Mouse (Mus musculus) forebrain, embryonic 13.5 days (tissue): Measurements from ENCODE around the gene Pan2. TPM values are rescaled to one million over a fixed set of nuclear protein-coding genes. Genes with fewer than 3 reads are reported as not detected.

ENCODE experiments used
- ATAC-seq: fragments of 200-750 bp; cut with Nextera tagmentation; 2 replicates; pipeline ENCODE4 v1.8.0; 2017
- H3K27ac ChIP-seq: fragments of 300-500 bp; sonication (generic); 2 replicates; pipeline ENCODE4 v1.5.1; 2015; ENCODE audit warnings: inconsistent platforms, mild to moderate bottlenecking, moderate library complexity
- H3K27me3 ChIP-seq: fragments of 300-500 bp; sonication (generic); 2 replicates; pipeline ENCODE4 v1.6.1; 2015; ENCODE audit warnings: mild to moderate bottlenecking, inconsistent platforms
- H3K36me3 ChIP-seq: fragments of 300-500 bp; sonication (generic); 2 replicates; pipeline ENCODE4 v1.6.1; 2015; ENCODE audit warnings: mild to moderate bottlenecking, inconsistent platforms; ENCODE audit not compliant: poor library complexity, severe bottlenecking
- H3K4me1 ChIP-seq: fragments of 300-500 bp; sonication (generic); 2 replicates; pipeline ENCODE4 v1.6.1; 2015; ENCODE audit warnings: inconsistent platforms
- H3K4me2 ChIP-seq: fragments of 300-500 bp; sonication (generic); 2 replicates; pipeline ENCODE4 v1.6.1; 2015; ENCODE audit warnings: inconsistent platforms, mild to moderate bottlenecking, moderate library complexity
- H3K4me3 ChIP-seq: fragments of 300-500 bp; sonication (generic); 2 replicates; pipeline ENCODE4 v1.5.1; 2015; ENCODE audit warnings: mild to moderate bottlenecking, inconsistent platforms
- H3K9ac ChIP-seq: fragments of 300-500 bp; sonication (generic); 2 replicates; pipeline ENCODE4 v1.6.1; 2015; ENCODE audit warnings: mild to moderate bottlenecking, inconsistent platforms
- H3K9me3 ChIP-seq: fragments of 300-500 bp; sonication (generic); replicated peaks from 2 replicates; pipeline ENCODE4 v1.6.1; 2016; ENCODE audit warnings: inconsistent platforms
- WGBS: fragments of 180-500 bp; shearing (Covaris S2); methylation state at CpG from one replicate; pipeline ENCODE4 v1.1.7; 2015; 5-methylcytosine and 5-hydroxymethylcytosine counted together
- polyA plus RNA-seq: library from polyadenylated mRNA; unstranded; fragments of >200 nt; fragmentation: Nextera tagmentation; extraction: Ambion mirVana; gene quantifications from 2 replicates; pipeline ENCODE4 v1.2.1, GENCODE M21; 2015

Pan2 gene
- polyA plus RNA-seq, 1 experiment from 2014 or later = 32.0 TPM

GRCm38 (mm10) chr10:128296370-128297090 is 6.6 kb upstream of the Pan2 start:
- H3K4me1 ChIP-seq = peaks cover 6% of the 10 kb centered on the region
- no peaks in the 10 kb centered on the region for H3K9me3 ChIP-seq
- WGBS = 63% methylated on average over 13 of the region's 13 CpGs
- peak overlapping the region; percentile 8; the same call in 1 of the 2 replicates for H3K27ac ChIP-seq
- H3K36me3 ChIP-seq = peaks cover 16% of the 10 kb centered on the region
- H3K9ac ChIP-seq = no peak overlapping the region
- no peak overlapping the region for H3K4me2 ChIP-seq
- no peaks in the 10 kb centered on the region for H3K27me3 ChIP-seq
- ATAC-seq = no peak
- no peak overlapping the region for H3K4me3 ChIP-seq

GRCm38 (mm10) chr10:128297221-128297620 is 5.9 kb upstream of the Pan2 start:
- no peak overlapping the region for H3K4me2 ChIP-seq
- 69% methylated on average over 4 of the region's 4 CpGs for WGBS
- no peak for ATAC-seq
- no peaks in the 10 kb centered on the region for H3K27me3 ChIP-seq
- H3K9ac ChIP-seq = no peak overlapping the region
- H3K4me3 ChIP-seq = no peak overlapping the region
- no peak overlapping the region for H3K27ac ChIP-seq
- H3K36me3 ChIP-seq = peaks cover 9% of the 10 kb centered on the region
- no peaks in the 10 kb centered on the region for H3K9me3 ChIP-seq
- H3K4me1 ChIP-seq = peaks cover 8% of the 10 kb centered on the region

- Histone ChIP-seq H3K4me1 (peaks cover 12% of the 10 kb centered on the region), H3K9me3 (no peaks in the 10 kb centered on the region), H3K36me3 (peaks cover 5% of the 10 kb centered on the region), H3K4me3 (no peak overlapping the region), H3K27me3 (no peaks in the 10 kb centered on the region), H3K4me2 (no peak overlapping the region), H3K9ac (no peak overlapping the region), H3K27ac (0 out of 2 replicates have a peak overlapping the region, but pooled peaks have one; percentile 14)
- 79% methylated on average over 11 of the region's 11 CpGs for WGBS
- no peak for ATAC-seq
Measured at GRCm38 (mm10) chr10:128297622-128298021, 5.5 kb upstream of the Pan2 start.

- no peaks in the 10 kb centered on the region for H3K27me3 ChIP-seq
- H3K4me1 ChIP-seq = peaks cover 13% of the 10 kb centered on the region
- no peak overlapping the region for H3K4me3 ChIP-seq
- no peak overlapping the region for H3K4me2 ChIP-seq
- 81% methylated on average over 6 of the region's 6 CpGs for WGBS
- no peak overlapping the region for H3K9ac ChIP-seq
- H3K36me3 ChIP-seq = no peaks in the 10 kb centered on the region; the same call in 1 of the 2 replicates
- ATAC-seq = no peak
- H3K9me3 ChIP-seq = no peaks in the 10 kb centered on the region
- no peak overlapping the region for H3K27ac ChIP-seq
Measured at GRCm38 (mm10) chr10:128298243-128298642, 4.9 kb upstream of the Pan2 start.

- H3K27me3 ChIP-seq = no peaks in the 10 kb centered on the region
- H3K9ac ChIP-seq = no peak within 1 kb of the TSS
- 87% methylated on average over 11 of the region's 11 CpGs for WGBS
- H3K27ac ChIP-seq = 0 out of 2 replicates have a peak within 1 kb of the TSS, but pooled peaks have one; percentile 14
- no peaks in the 10 kb centered on the region for H3K9me3 ChIP-seq
- ATAC-seq = no peak
- no peaks in the 10 kb centered on the region for H3K36me3 ChIP-seq
- H3K4me1 ChIP-seq = peaks cover 14% of the 10 kb centered on the region
- H3K4me2 ChIP-seq = no peak within 1 kb of the TSS
- H3K4me3 ChIP-seq = no peak within 1 kb of the TSS
Measured at GRCm38 (mm10) chr10:128298702-128299171, 4.4 kb upstream of the Pan2 start, which contains the start of gene Il23a. TSS of gene Il23a (minus strand) at chr10:128298752.

- Histone ChIP-seq H3K27ac (peak overlapping the region; percentile 95), H3K4me2 (peak overlapping the region; percentile 82), H3K4me3 (peak overlapping the region; percentile 58), H3K9ac (peak overlapping the region; percentile 88), H3K27me3 (no peaks in the 10 kb centered on the region), H3K9me3 (no peaks in the 10 kb centered on the region), H3K36me3 (peaks cover 4% of the 10 kb centered on the region; the same call in 1 of the 2 replicates), H3K4me1 (peaks cover 17% of the 10 kb centered on the region)
- WGBS = 36% methylated on average over 3 of the region's 3 CpGs
- no peak for ATAC-seq
Measured at GRCm38 (mm10) chr10:128302357-128302756, 778 bp upstream of the Pan2 start.

GRCm38 (mm10) chr10:128302785-128303125 is 380 bp upstream of the Pan2 start:
- Histone ChIP-seq H3K27me3 (no peaks in the 10 kb centered on the region), H3K4me1 (peaks cover 17% of the 10 kb centered on the region), H3K36me3 (peaks cover 4% of the 10 kb centered on the region; the same call in 1 of the 2 replicates), H3K4me2 (peak overlapping the region; percentile 82), H3K4me3 (peak overlapping the region; percentile 58), H3K9me3 (no peaks in the 10 kb centered on the region), H3K9ac (peak overlapping the region; percentile 88), H3K27ac (peak overlapping the region; percentile 95)
- peak; percentile 50 for ATAC-seq
- WGBS = under 1% methylated on average over 9 of the region's 9 CpGs

- H3K27ac ChIP-seq = no peak overlapping the region
- ATAC-seq = no peak
- no peak overlapping the region for H3K4me3 ChIP-seq
- H3K4me1 ChIP-seq = peaks cover 9% of the 10 kb centered on the region
- no peak overlapping the region for H3K9ac ChIP-seq
- H3K36me3 ChIP-seq = peaks cover 69% of the 10 kb centered on the region
- WGBS = 93% methylated on average over 7 of the region's 7 CpGs
- H3K4me2 ChIP-seq = no peak overlapping the region
- H3K9me3 ChIP-seq = no peaks in the 10 kb centered on the region
- no peaks in the 10 kb centered on the region for H3K27me3 ChIP-seq
Measured at GRCm38 (mm10) chr10:128309654-128310053, 6.5 kb downstream of the Pan2 start.

GRCm38 (mm10) chr10:128310177-128310576 is 7.0 kb downstream of the Pan2 start:
- no peaks in the 10 kb centered on the region for H3K27me3 ChIP-seq
- 57% methylated on average over 11 of the region's 11 CpGs for WGBS
- peak overlapping the region; percentile 54 for H3K27ac ChIP-seq
- H3K36me3 ChIP-seq = peaks cover 74% of the 10 kb centered on the region
- peaks cover 9% of the 10 kb centered on the region for H3K4me1 ChIP-seq
- H3K9me3 ChIP-seq = no peaks in the 10 kb centered on the region
- H3K9ac ChIP-seq = no peak overlapping the region; the same call in 1 of the 2 replicates
- H3K4me3 ChIP-seq = no peak overlapping the region
- 0 out of 2 replicates have a peak overlapping the region, but pooled peaks have one; percentile 12 for H3K4me2 ChIP-seq
- peak; percentile 48; the same call in 1 of the 2 replicates for ATAC-seq

- H3K9ac ChIP-seq = no peak overlapping the region
- no peak overlapping the region for H3K27ac ChIP-seq
- 89% methylated on average over 4 of the region's 4 CpGs for WGBS
- ATAC-seq = no peak
- H3K4me1 ChIP-seq = peaks cover 9% of the 10 kb centered on the region
- H3K4me3 ChIP-seq = no peak overlapping the region
- H3K27me3 ChIP-seq = no peaks in the 10 kb centered on the region
- H3K9me3 ChIP-seq = no peaks in the 10 kb centered on the region
- H3K36me3 ChIP-seq = peaks cover 81% of the 10 kb centered on the region
- no peak overlapping the region for H3K4me2 ChIP-seq
Measured at GRCm38 (mm10) chr10:128310902-128311301, 7.8 kb downstream of the Pan2 start.

- no peak for ATAC-seq
- Histone ChIP-seq H3K9ac (no peak overlapping the region), H3K27me3 (no peaks in the 10 kb centered on the region), H3K4me1 (peaks cover under 1% of the 10 kb centered on the region; the same call in 1 of the 2 replicates), H3K4me3 (no peak overlapping the region), H3K9me3 (no peaks in the 10 kb centered on the region), H3K4me2 (no peak overlapping the region), H3K27ac (no peak overlapping the region), H3K36me3 (peaks cover 95% of the 10 kb centered on the region)
- 98% methylated on average over 8 of the region's 8 CpGs for WGBS
Measured at GRCm38 (mm10) chr10:128315578-128315977, 12.4 kb downstream of the Pan2 start.

GRCm38 (mm10) chr10:128321641-128322040 is 18.5 kb downstream of the Pan2 start:
- Histone ChIP-seq H3K27me3 (no peaks in the 10 kb centered on the region), H3K4me3 (peak overlapping the region; percentile 85), H3K9me3 (no peaks in the 10 kb centered on the region), H3K9ac (peak overlapping the region; percentile 54; the same call in 1 of the 2 replicates), H3K27ac (peak overlapping the region; percentile 94), H3K4me1 (peaks cover 20% of the 10 kb centered on the region), H3K4me2 (peak overlapping the region; percentile 79), H3K36me3 (peaks cover 54% of the 10 kb centered on the region)
- no peak for ATAC-seq
- 61% methylated on average over 12 of the region's 12 CpGs for WGBS
